In genomic region chr7:81075299-81075698, GRCm38 (mm10) we compare ENCODE assay signal across 10 mouse cellular contexts. TPM values are rescaled to one million over a fixed set of nuclear protein-coding genes. Genes with fewer than 3 reads are reported as not detected.
DNase-seq lines count a peak whose midpoint lies in the region; ATAC-seq and TF ChIP-seq lines count a peak whose summit lies in the region.
"Had no signal": no experiment of that assay in that cellular context is flagged by ENCODE, and none has a peak within 500 bp of the region (broad histone marks: within the 10 kb centered on the region; RNA-seq: fewer than 3 reads in every experiment).

No protein-coding gene starts in this region.

- H3K9ac ChIP-seq in kidney, embryonic 16.5 days (replicated peaks; ENCODE audit: low read length): peak overlapping the region; percentile 31; the same call in 1 of the 2 replicates
- no peak overlapping the region for H3K9ac ChIP-seq in liver, embryonic 12.5 days
- no peak overlapping the region for H3K9ac ChIP-seq in forebrain, postnatal 0 days
- H3K9ac ChIP-seq: forebrain, embryonic 15.5 days had no signal

- no peak for DNase-seq in kidney, postnatal 36 days
- DNase-seq in thymus, adult 2 months: peak; percentile 73
- no peak for DNase-seq in midbrain, embryonic 10.5 days (ENCODE audit: low spot score)
- DNase-seq in forebrain, postnatal 0 days: no peak
- DNase-seq in kidney, postnatal 25 days: no peak
- DNase-seq: cerebellum, adult 8-10 months had no signal

- H3K27ac ChIP-seq in kidney, embryonic 16.5 days (ENCODE audit: low read length): peak overlapping the region; percentile 44; the same call in 1 of the 2 replicates
- H3K27ac ChIP-seq in liver, embryonic 12.5 days: peak overlapping the region; percentile 59; the same call in 1 of the 2 replicates
- peak overlapping the region; percentile 68 for H3K27ac ChIP-seq in thymus, adult 2 months (ENCODE audit: control insufficient read depth, insufficient read depth, low read length)
- H3K27ac ChIP-seq in midbrain, embryonic 10.5 days (replicated peaks): no peak overlapping the region
- H3K27ac ChIP-seq in forebrain, postnatal 0 days (ENCODE audit: low read depth, low read length): no peak overlapping the region
- H3K27ac ChIP-seq: forebrain, embryonic 15.5 days had no signal

- 32% methylated on average over 7 of the region's 7 CpGs for WGBS in kidney, embryonic 16.5 days
- WGBS in liver, embryonic 12.5 days (ENCODE audit: insufficient replicate concordance): 15% methylated on average over 7 of the region's 7 CpGs
- 4% methylated on average over 7 of the region's 7 CpGs for WGBS in thymus, adult 2 months
- 80% methylated on average over 7 of the region's 7 CpGs for WGBS in midbrain, embryonic 10.5 days
- WGBS in forebrain, postnatal 0 days: 69% methylated on average over 7 of the region's 7 CpGs

- H3K36me3 ChIP-seq in kidney, embryonic 16.5 days (ENCODE audit: insufficient read depth, low read length): no peaks in the 10 kb centered on the region
- no peaks in the 10 kb centered on the region for H3K36me3 ChIP-seq in liver, embryonic 12.5 days
- no peaks in the 10 kb centered on the region for H3K36me3 ChIP-seq in thymus, adult 2 months (ENCODE audit: control insufficient read depth, insufficient read depth, low read length)
- no peaks in the 10 kb centered on the region for H3K36me3 ChIP-seq in midbrain, embryonic 10.5 days
- no peaks in the 10 kb centered on the region for H3K36me3 ChIP-seq in forebrain, postnatal 0 days (ENCODE audit: insufficient read depth)
- H3K36me3 ChIP-seq: forebrain, embryonic 15.5 days had no signal

- H3K9me3 ChIP-seq in kidney, embryonic 16.5 days (ENCODE audit: low read length): peaks cover 4% of the 10 kb centered on the region; the same call in 1 of the 2 replicates
- H3K9me3 ChIP-seq in liver, embryonic 12.5 days (replicated peaks): no peaks in the 10 kb centered on the region
- no peaks in the 10 kb centered on the region for H3K9me3 ChIP-seq in midbrain, embryonic 10.5 days (replicated peaks)
- no peaks in the 10 kb centered on the region for H3K9me3 ChIP-seq in forebrain, postnatal 0 days (ENCODE audit: low read length)
- H3K9me3 ChIP-seq: forebrain, embryonic 15.5 days had no signal

- H3K4me3 ChIP-seq in kidney, embryonic 16.5 days (ENCODE audit: low read length): no peak overlapping the region
- H3K4me3 ChIP-seq in liver, embryonic 12.5 days: no peak overlapping the region
- no peak overlapping the region for H3K4me3 ChIP-seq in thymus, adult 2 months (ENCODE audit: control insufficient read depth, insufficient read depth, low read length)
- H3K4me3 ChIP-seq in midbrain, embryonic 10.5 days: no peak overlapping the region
- H3K4me3 ChIP-seq in forebrain, postnatal 0 days (ENCODE audit: low read depth, low read length): no peak overlapping the region
- H3K4me3 ChIP-seq: forebrain, embryonic 15.5 days had no signal

- no peak overlapping the region for H3K4me2 ChIP-seq in kidney, embryonic 16.5 days (replicated peaks; ENCODE audit: low read depth, low read length)
- H3K4me2 ChIP-seq in liver, embryonic 12.5 days: no peak overlapping the region
- no peak overlapping the region for H3K4me2 ChIP-seq in forebrain, postnatal 0 days (ENCODE audit: low read depth)
- H3K4me2 ChIP-seq: forebrain, embryonic 15.5 days had no signal

- H3K27me3 ChIP-seq in kidney, embryonic 16.5 days (ENCODE audit: insufficient read depth, low read length): no peaks in the 10 kb centered on the region
- no peaks in the 10 kb centered on the region; the same call in 1 of the 2 replicates for H3K27me3 ChIP-seq in liver, embryonic 12.5 days (replicated peaks)
- no peaks in the 10 kb centered on the region for H3K27me3 ChIP-seq in thymus, adult 2 months (ENCODE audit: control insufficient read depth, insufficient read depth, low read length)
- H3K27me3 ChIP-seq in midbrain, embryonic 10.5 days (ENCODE audit: low read depth, poor library complexity, severe bottlenecking): no peaks in the 10 kb centered on the region
- no peaks in the 10 kb centered on the region for H3K27me3 ChIP-seq in forebrain, postnatal 0 days (ENCODE audit: insufficient read depth, low read length)
- H3K27me3 ChIP-seq: forebrain, embryonic 15.5 days had no signal

- TF ChIP-seq POLR2A in thymus, adult 2 months (IDR thresholded peaks at IDR 0.05; ENCODE audit: control insufficient read depth, extremely low read depth, insufficient read depth, low read length, poor library complexity): no peak

- TF ChIP-seq CTCF in thymus, adult 2 months (IDR thresholded peaks at IDR 0.05; ENCODE audit: borderline replicate concordance, control insufficient read depth, extremely low read depth, insufficient read depth, low read length, poor library complexity): 0 out of 2 replicates have a peak, but pooled peaks have one; percentile 38
- TF ChIP-seq CTCF in forebrain, postnatal 0 days (IDR thresholded peaks at IDR 0.05; ENCODE audit: low read depth): no peak

- H3K4me1 ChIP-seq in kidney, embryonic 16.5 days (ENCODE audit: insufficient read depth, low read length): peaks cover 21% of the 10 kb centered on the region
- H3K4me1 ChIP-seq in liver, embryonic 12.5 days: peaks cover 18% of the 10 kb centered on the region
- H3K4me1 ChIP-seq in thymus, adult 2 months (replicated peaks; ENCODE audit: control insufficient read depth, insufficient read depth, low read length): peaks cover 20% of the 10 kb centered on the region
- H3K4me1 ChIP-seq in midbrain, embryonic 10.5 days: no peaks in the 10 kb centered on the region; the same call in 1 of the 2 replicates
- H3K4me1 ChIP-seq in forebrain, postnatal 0 days (ENCODE audit: insufficient read depth): no peaks in the 10 kb centered on the region
- H3K4me1 ChIP-seq: forebrain, embryonic 15.5 days had no signal

- ATAC-seq in kidney, embryonic 16.5 days (ENCODE audit: low FRiP score, low TSS enrichment): no peak
- peak; percentile 81 for ATAC-seq in common myeloid progenitor, adult 5-6 weeks (replicated peaks; ENCODE audit: low read depth, poor library complexity, severe bottlenecking)
- ATAC-seq in liver, embryonic 12.5 days: peak; percentile 41
- ATAC-seq in forebrain, postnatal 0 days: no peak; the same call in 1 of the 2 replicates
- ATAC-seq: forebrain, embryonic 15.5 days had no signal

RNA-seq across cellular contexts. Expression of gene Alpk3, which starts 17.9 kb away (rescaled TPM):
- 0.31 and 0.65 TPM in 2 replicates for polyA plus RNA-seq in kidney, embryonic 16.5 days (2015; fragmentation: Nextera tagmentation; extraction: Ambion mirVana)
- 0.78 and 1.1 TPM in 2 replicates for total RNA-seq in common myeloid progenitor, adult 5-6 weeks (2017)
- polyA plus RNA-seq in liver, embryonic 12.5 days (2016; fragmentation: Nextera tagmentation; extraction: Ambion mirVana): 0.11 and 0.14 TPM in 2 replicates
- polyA plus RNA-seq in thymus, adult 2 months (2012; rRNA removed): 0.51 and 1.4 TPM in 2 replicates
- 0.05 and 0.09 TPM in 2 replicates for polyA plus RNA-seq in midbrain, embryonic 10.5 days (2016; fragmentation: Nextera tagmentation; extraction: Ambion mirVana)
- 0.43 TPM in 1 of 2 replicates, not detected in the other for total RNA-seq in forebrain, postnatal 0 days (2014; rRNA removed)
- 0.04 and 0.07 TPM in 2 replicates for polyA plus RNA-seq in forebrain, postnatal 0 days (2015; fragmentation: Nextera tagmentation; extraction: Ambion mirVana)

RNA-seq across cellular contexts. Expression of gene Slc28a1, which starts 39.3 kb away (rescaled TPM):
- polyA plus RNA-seq in kidney, embryonic 16.5 days (2015; fragmentation: Nextera tagmentation; extraction: Ambion mirVana): 0.73 and 1.2 TPM in 2 replicates
- total RNA-seq in common myeloid progenitor, adult 5-6 weeks (2017): not detected in 2 replicates
- polyA plus RNA-seq in liver, embryonic 12.5 days (2016; fragmentation: Nextera tagmentation; extraction: Ambion mirVana): 0.49 and 0.51 TPM in 2 replicates
- 0.15 and 0.24 TPM in 2 replicates for polyA plus RNA-seq in thymus, adult 2 months (2012; rRNA removed)
- polyA plus RNA-seq in midbrain, embryonic 10.5 days (2016; fragmentation: Nextera tagmentation; extraction: Ambion mirVana): 0.05 TPM in 1 of 2 replicates, not detected in the other
- total RNA-seq in forebrain, postnatal 0 days (2014; rRNA removed): 0.48 TPM in 1 of 2 replicates, not detected in the other
- polyA plus RNA-seq in forebrain, postnatal 0 days (2015; fragmentation: Nextera tagmentation; extraction: Ambion mirVana): 0.12 TPM in 1 of 2 replicates, not detected in the other
- polyA plus RNA-seq: forebrain, embryonic 15.5 days had no signal

Comparison
In these comparisons a context has a peak if more than half of its experiments do, and no peak if none do; other contexts are left out.
1. ATAC-seq: peak in common myeloid progenitor, adult 5-6 weeks (single experiment) and liver, embryonic 12.5 days (single experiment); none in kidney, embryonic 16.5 days (single experiment) and forebrain, postnatal 0 days (single experiment).
2. H3K27ac ChIP-seq: peak in kidney, embryonic 16.5 days (single experiment), liver, embryonic 12.5 days (single experiment) and thymus, adult 2 months (single experiment); none in midbrain, embryonic 10.5 days (single experiment) and forebrain, postnatal 0 days (single experiment).